Mouse (Mus musculus): ENCODE measurements around the gene Wnt11. TPM values are rescaled to one million over a fixed set of nuclear protein-coding genes. Genes with fewer than 3 reads are reported as not detected.

Wnt11 gene
- polyA plus RNA-seq, 1 experiment from 2014 or later, result 5.8 TPM

GRCm38 (mm10) chr7:98851220-98851619 is 16.3 kb downstream of the Wnt11 start:
- Histone ChIP-seq H3K27ac (ENCODE audit: low read length) (peak overlapping the region; percentile 52), H3K4me1 (ENCODE audit: control insufficient read depth, insufficient read depth, low read length) (peaks cover 15% of the 10 kb centered on the region), H3K9ac (ENCODE audit: low read length) (no peak overlapping the region), H3K36me3 (ENCODE audit: control insufficient read depth, insufficient read depth, low read length) (no peaks in the 10 kb centered on the region), H3K4me3 (replicated peaks; ENCODE audit: low read length) (no peak overlapping the region), H3K4me2 (ENCODE audit: low read depth, low read length) (0 out of 2 replicates have a peak overlapping the region, but pooled peaks have one; percentile 2), H3K27me3 (ENCODE audit: control insufficient read depth, insufficient read depth, low read length) (no peaks in the 10 kb centered on the region), H3K9me3 (replicated peaks; ENCODE audit: control insufficient read depth, low read length) (no peaks in the 10 kb centered on the region)
- ATAC-seq (ENCODE audit: insufficient read depth, low FRiP score), result peak; percentile 59
- WGBS, result 34% methylated on average over 9 of the region's 9 CpGs

DNA sequence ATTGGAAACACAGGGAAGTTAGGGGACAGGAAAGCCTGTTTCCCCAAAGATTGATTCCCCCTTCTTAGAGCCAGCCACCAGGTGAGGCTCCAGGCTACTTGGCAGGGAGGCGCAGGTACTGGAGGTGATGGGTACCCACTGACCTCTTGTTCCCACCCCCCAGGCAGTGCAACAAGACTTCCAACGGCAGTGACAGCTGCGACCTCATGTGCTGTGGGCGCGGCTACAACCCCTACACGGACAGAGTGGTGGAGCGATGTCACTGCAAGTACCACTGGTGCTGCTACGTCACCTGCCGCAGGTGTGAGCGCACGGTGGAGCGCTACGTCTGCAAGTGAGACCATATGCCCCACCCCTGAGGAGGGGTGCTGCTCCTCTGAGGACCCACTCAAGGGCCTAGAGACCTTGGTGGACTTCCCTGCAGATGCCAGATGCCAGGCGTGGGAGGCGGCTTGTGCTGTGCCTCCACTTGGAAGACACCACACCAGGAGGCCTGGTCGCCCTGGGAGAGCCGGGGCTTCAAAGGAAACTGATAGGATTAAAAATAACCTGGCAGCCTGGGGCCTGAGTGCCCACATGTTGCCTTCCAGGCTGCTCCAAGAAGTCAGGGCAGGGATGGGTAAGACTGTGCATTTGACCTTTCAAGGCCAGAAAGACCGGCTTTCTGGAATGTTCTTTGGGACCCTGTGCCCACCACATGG is 18.2 kb downstream of the Wnt11 start:
- Histone ChIP-seq H3K27ac (ENCODE audit: low read length) (no peak overlapping the region), H3K4me1 (ENCODE audit: control insufficient read depth, insufficient read depth, low read length) (peaks cover 15% of the 10 kb centered on the region), H3K4me2 (ENCODE audit: low read depth, low read length) (no peak overlapping the region), H3K9me3 (replicated peaks; ENCODE audit: control insufficient read depth, low read length) (no peaks in the 10 kb centered on the region), H3K4me3 (replicated peaks; ENCODE audit: low read length) (no peak overlapping the region), H3K36me3 (ENCODE audit: control insufficient read depth, insufficient read depth, low read length) (no peaks in the 10 kb centered on the region), H3K9ac (ENCODE audit: low read length) (0 out of 2 replicates have a peak overlapping the region, but pooled peaks have one; percentile 28), H3K27me3 (ENCODE audit: control insufficient read depth, insufficient read depth, low read length) (no peaks in the 10 kb centered on the region)
- ATAC-seq (ENCODE audit: insufficient read depth, low FRiP score), result no peak
- WGBS, result 81% methylated on average over 18 of the region's 18 CpGs

- H3K9ac ChIP-seq (ENCODE audit: low read length), result no peak overlapping the region
- no peak for ATAC-seq (ENCODE audit: insufficient read depth, low FRiP score)
- no peak overlapping the region for H3K4me2 ChIP-seq (ENCODE audit: low read depth, low read length)
- no peaks in the 10 kb centered on the region for H3K9me3 ChIP-seq (replicated peaks; ENCODE audit: control insufficient read depth, low read length)
- H3K27ac ChIP-seq (ENCODE audit: low read length), result no peak overlapping the region
- WGBS, result 83% methylated on average over 6 of the region's 6 CpGs
- H3K4me1 ChIP-seq (ENCODE audit: control insufficient read depth, insufficient read depth, low read length), result peaks cover 15% of the 10 kb centered on the region
- no peaks in the 10 kb centered on the region for H3K27me3 ChIP-seq (ENCODE audit: control insufficient read depth, insufficient read depth, low read length)
- H3K4me3 ChIP-seq (replicated peaks; ENCODE audit: low read length), result no peak overlapping the region
- no peaks in the 10 kb centered on the region for H3K36me3 ChIP-seq (ENCODE audit: control insufficient read depth, insufficient read depth, low read length)
These were observed 18.9 kb downstream of the Wnt11 start for GRCm38 (mm10) chr7:98853806-98854205.

- Histone ChIP-seq H3K9me3 (replicated peaks; ENCODE audit: control insufficient read depth, low read length) (no peaks in the 10 kb centered on the region), H3K27ac (ENCODE audit: low read length) (no peak overlapping the region), H3K9ac (ENCODE audit: low read length) (no peak overlapping the region), H3K4me3 (replicated peaks; ENCODE audit: low read length) (no peak overlapping the region), H3K27me3 (ENCODE audit: control insufficient read depth, insufficient read depth, low read length) (no peaks in the 10 kb centered on the region), H3K4me1 (ENCODE audit: control insufficient read depth, insufficient read depth, low read length) (peaks cover 15% of the 10 kb centered on the region), H3K4me2 (ENCODE audit: low read depth, low read length) (no peak overlapping the region), H3K36me3 (ENCODE audit: control insufficient read depth, insufficient read depth, low read length) (no peaks in the 10 kb centered on the region)
- no peak for ATAC-seq (ENCODE audit: insufficient read depth, low FRiP score)
- WGBS, result 69% methylated on average over 2 of the region's 2 CpGs
These were observed 20.5 kb downstream of the Wnt11 start for GRCm38 (mm10) chr7:98855388-98855787.

GRCm38 (mm10) chr7:98856128-98856527 is 21.2 kb downstream of the Wnt11 start:
- Histone ChIP-seq H3K27ac (ENCODE audit: low read length) (no peak overlapping the region), H3K4me2 (ENCODE audit: low read depth, low read length) (no peak overlapping the region), H3K36me3 (ENCODE audit: control insufficient read depth, insufficient read depth, low read length) (no peaks in the 10 kb centered on the region), H3K4me1 (ENCODE audit: control insufficient read depth, insufficient read depth, low read length) (peaks cover 10% of the 10 kb centered on the region), H3K4me3 (replicated peaks; ENCODE audit: low read length) (no peak overlapping the region), H3K27me3 (ENCODE audit: control insufficient read depth, insufficient read depth, low read length) (no peaks in the 10 kb centered on the region), H3K9ac (ENCODE audit: low read length) (no peak overlapping the region), H3K9me3 (replicated peaks; ENCODE audit: control insufficient read depth, low read length) (no peaks in the 10 kb centered on the region)
- WGBS, result 26% methylated on average over 3 of the region's 3 CpGs
- ATAC-seq (ENCODE audit: insufficient read depth, low FRiP score), result peak; percentile 71; the same call in 1 of the 2 replicates

DNA sequence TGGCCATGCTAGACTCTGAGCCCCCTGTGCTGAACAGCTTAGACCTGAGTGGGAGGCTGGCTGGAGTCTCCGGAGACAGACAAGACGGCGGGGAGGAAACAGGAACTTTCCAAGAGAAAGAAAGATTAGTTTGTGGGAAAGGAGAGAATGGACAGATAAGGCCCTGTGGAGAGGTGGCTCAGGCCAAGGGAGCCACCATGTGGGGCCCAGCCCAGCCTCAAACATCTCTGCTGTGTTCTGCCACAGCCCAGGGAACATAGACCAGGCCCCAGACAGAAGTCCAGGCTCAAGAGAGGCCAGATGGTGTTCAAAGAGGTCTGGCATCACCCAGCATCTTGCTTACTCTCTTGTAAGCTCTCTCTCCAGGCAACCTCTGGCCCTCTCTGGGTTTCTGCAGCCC is 22.2 kb downstream of the Wnt11 start:
- WGBS, result 64% methylated on average over 3 of the region's 3 CpGs
- peaks cover under 1% of the 10 kb centered on the region; the same call in 1 of the 2 replicates for H3K4me1 ChIP-seq (ENCODE audit: control insufficient read depth, insufficient read depth, low read length)
- H3K36me3 ChIP-seq (ENCODE audit: control insufficient read depth, insufficient read depth, low read length), result no peaks in the 10 kb centered on the region
- no peak for ATAC-seq (ENCODE audit: insufficient read depth, low FRiP score)
- H3K27me3 ChIP-seq (ENCODE audit: control insufficient read depth, insufficient read depth, low read length), result no peaks in the 10 kb centered on the region
- no peaks in the 10 kb centered on the region for H3K9me3 ChIP-seq (replicated peaks; ENCODE audit: control insufficient read depth, low read length)
- no peak overlapping the region for H3K27ac ChIP-seq (ENCODE audit: low read length)
- no peak overlapping the region for H3K4me3 ChIP-seq (replicated peaks; ENCODE audit: low read length)
- no peak overlapping the region for H3K4me2 ChIP-seq (ENCODE audit: low read depth, low read length)
- H3K9ac ChIP-seq (ENCODE audit: low read length), result no peak overlapping the region

- Histone ChIP-seq H3K9me3 (replicated peaks; ENCODE audit: control insufficient read depth, low read length) (no peaks in the 10 kb centered on the region), H3K4me1 (ENCODE audit: control insufficient read depth, insufficient read depth, low read length) (no peaks in the 10 kb centered on the region; the same call in 1 of the 2 replicates), H3K27me3 (ENCODE audit: control insufficient read depth, insufficient read depth, low read length) (no peaks in the 10 kb centered on the region), H3K9ac (ENCODE audit: low read length) (no peak overlapping the region), H3K4me3 (replicated peaks; ENCODE audit: low read length) (no peak overlapping the region), H3K27ac (ENCODE audit: low read length) (no peak overlapping the region), H3K4me2 (ENCODE audit: low read depth, low read length) (no peak overlapping the region), H3K36me3 (ENCODE audit: control insufficient read depth, insufficient read depth, low read length) (no peaks in the 10 kb centered on the region)
- WGBS, result 39% methylated on average over 2 of the region's 2 CpGs
- ATAC-seq (ENCODE audit: insufficient read depth, low FRiP score), result no peak
These were observed 26.1 kb downstream of the Wnt11 start for GRCm38 (mm10) chr7:98861002-98861401.

DNA sequence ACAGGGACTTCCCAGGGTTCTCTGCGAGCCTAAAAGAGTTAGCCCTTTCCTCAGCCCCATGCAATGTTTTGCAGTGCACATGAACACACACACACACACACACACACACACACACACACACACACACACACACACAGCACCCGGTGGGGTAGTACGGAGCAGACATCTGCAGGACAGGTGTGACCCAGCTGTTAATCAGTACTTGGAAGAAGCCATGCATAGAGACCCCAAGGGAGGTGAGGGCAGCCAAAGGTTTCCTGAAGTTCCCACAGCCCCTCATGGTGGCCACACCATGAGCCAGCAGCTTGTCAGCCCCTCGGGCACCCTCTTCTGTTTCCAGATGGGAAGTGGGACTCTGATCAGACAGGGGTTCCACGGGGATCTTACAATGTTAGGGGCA is 28.1 kb downstream of the Wnt11 start:
- no peak for ATAC-seq (ENCODE audit: insufficient read depth, low FRiP score)
- no peaks in the 10 kb centered on the region for H3K36me3 ChIP-seq (ENCODE audit: control insufficient read depth, insufficient read depth, low read length)

GRCm38 (mm10) chr7:98863969-98864718 is 29.2 kb downstream of the Wnt11 start:
- Histone ChIP-seq H3K27ac (ENCODE audit: low read length) (no peak overlapping the region), H3K4me3 (replicated peaks; ENCODE audit: low read length) (no peak overlapping the region), H3K4me2 (ENCODE audit: low read depth, low read length) (no peak overlapping the region), H3K4me1 (ENCODE audit: control insufficient read depth, insufficient read depth, low read length) (peaks cover 7% of the 10 kb centered on the region), H3K9ac (ENCODE audit: low read length) (no peak overlapping the region), H3K36me3 (ENCODE audit: control insufficient read depth, insufficient read depth, low read length) (no peaks in the 10 kb centered on the region), H3K27me3 (ENCODE audit: control insufficient read depth, insufficient read depth, low read length) (no peaks in the 10 kb centered on the region), H3K9me3 (replicated peaks; ENCODE audit: control insufficient read depth, low read length) (no peaks in the 10 kb centered on the region)
- no peak for ATAC-seq (ENCODE audit: insufficient read depth, low FRiP score)
- 59% methylated on average over 9 of the region's 9 CpGs for WGBS

More for the DNA sequence above, 28.1 kb downstream of the Wnt11 start:
- Histone ChIP-seq H3K4me2 (ENCODE audit: low read depth, low read length) (no peak overlapping the region), H3K9ac (ENCODE audit: low read length) (no peak overlapping the region), H3K9me3 (replicated peaks; ENCODE audit: control insufficient read depth, low read length) (no peaks in the 10 kb centered on the region), H3K4me1 (ENCODE audit: control insufficient read depth, insufficient read depth, low read length) (peaks cover 7% of the 10 kb centered on the region), H3K27me3 (ENCODE audit: control insufficient read depth, insufficient read depth, low read length) (no peaks in the 10 kb centered on the region), H3K27ac (ENCODE audit: low read length) (no peak overlapping the region), H3K4me3 (replicated peaks; ENCODE audit: low read length) (no peak overlapping the region)
- 73% methylated on average over 5 of the region's 5 CpGs for WGBS
